Mouse (Mus musculus) Muller cell, postnatal 12 days (primary cell): ENCODE measurements around the gene Tsacc.

ENCODE experiments used
- DNase-seq: peaks from one replicate; pipeline ENCODE4 v3.0.0-alpha.2; 2015; ENCODE audit errors: inconsistent ontology term

Gene Tsacc

DNA sequence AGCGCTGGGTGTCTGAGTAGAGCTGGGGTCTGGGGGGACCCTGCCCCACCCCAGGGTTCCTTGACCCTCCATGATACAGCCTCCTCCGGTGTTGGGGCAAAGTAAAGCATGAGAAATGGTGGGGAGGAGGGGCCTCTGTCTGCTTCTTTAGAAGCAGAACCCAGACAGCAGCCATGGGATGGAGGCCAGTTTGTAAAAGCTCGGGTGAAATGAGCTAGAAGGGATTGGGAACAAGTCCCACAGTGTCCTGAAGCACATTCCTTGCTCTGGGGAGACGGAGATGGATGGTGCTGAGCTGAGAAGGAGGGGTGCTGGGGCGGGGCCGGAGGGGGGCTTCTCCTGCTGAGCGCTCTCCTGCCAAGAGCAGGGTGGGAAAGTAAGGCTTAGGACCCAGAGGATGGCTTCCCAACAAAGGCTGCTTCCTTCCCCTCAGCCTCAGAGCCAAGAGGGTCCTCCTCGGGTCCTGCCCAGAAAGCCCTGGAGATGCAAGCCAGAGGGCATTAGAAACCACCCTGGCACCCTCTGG is 57.9 kb downstream of the Tsacc start:
- peak; percentile 76 for DNase-seq

- peak; percentile 77 for DNase-seq
These were observed 59.1 kb downstream of the Tsacc start for GRCm38 (mm10) chr3:88237556-88238194.

- no peak for DNase-seq
These were observed 59.6 kb downstream of the Tsacc start for GRCm38 (mm10) chr3:88237161-88237555.

GRCm38 (mm10) chr3:88235616-88236015 is 61.2 kb downstream of the Tsacc start:
- DNase-seq, result no peak

- no peak for DNase-seq
These were observed 61.6 kb downstream of the Tsacc start for GRCm38 (mm10) chr3:88235216-88235615.

- DNase-seq, result no peak
These were observed 62.8 kb downstream of the Tsacc start for GRCm38 (mm10) chr3:88234041-88234440.

GRCm38 (mm10) chr3:88232851-88233649 is 63.7 kb downstream of the Tsacc start:
- peak; percentile 86 for DNase-seq
